Mouse (Mus musculus): ENCODE measurements around the gene Crabp2.

GRCm38 (mm10) chr3:87999243-87999895 lies 50.9 kb downstream of the Crabp2 start:
- no peak for TF ChIP-seq POLR2A (IDR thresholded peaks at IDR 0.05; ENCODE audit: low read depth, low read length)
- no peak for TF ChIP-seq ETS1 (conservative IDR thresholded peaks at IDR 0.05; ENCODE audit: low read depth, low read length)
- no peak for TF ChIP-seq CTCF (conservative IDR thresholded peaks at IDR 0.05 in 1 of 2, IDR thresholded peaks at IDR 0.05 in 1 of 2; ENCODE audit: low read depth in 2 of 2, low read length in 2 of 2)
- TF ChIP-seq ZC3H11A (IDR thresholded peaks at IDR 0.05; ENCODE audit: low read depth, low read length): no peak
- TF ChIP-seq USF1 (IDR thresholded peaks at IDR 0.05; ENCODE audit: low read depth, low read length): no peak
